Mouse (Mus musculus) embryonic facial prominence, embryonic 11.5 days (tissue): ENCODE data around the gene Zfp93. TPM values are rescaled to one million over a fixed set of nuclear protein-coding genes. Genes with fewer than 3 reads are reported as not detected.

ENCODE experiments used
- ATAC-seq: fragments of 200-750 bp; cut with Nextera tagmentation; replicated peaks from 2 replicates; pipeline ENCODE4 v1.8.0; 2017; ENCODE audit warnings: low read depth; ENCODE audit not compliant: insufficient number of reproducible peaks, low FRiP score, low TSS enrichment
- DNase-seq: peaks from one replicate; pipeline ENCODE4 v3.0.0-alpha.2; 2015; ENCODE audit warnings: low spot score
- H3K27ac ChIP-seq: fragments of 300-500 bp; sonication (generic); replicated peaks from 2 replicates; pipeline ENCODE4 v1.5.1; 2014; ENCODE audit warnings: mild to moderate bottlenecking, low read depth, low read length, control low read depth
- H3K27me3 ChIP-seq: fragments of 300-500 bp; sonication (generic); 2 replicates; pipeline ENCODE4 v1.6.1; 2014; ENCODE audit warnings: mild to moderate bottlenecking, low read length, moderate library complexity, mixed read lengths; ENCODE audit not compliant: control insufficient read depth, insufficient read depth
- H3K36me3 ChIP-seq: fragments of 300-500 bp; sonication (generic); replicated peaks from 2 replicates; pipeline ENCODE4 v1.6.1; 2014; ENCODE audit warnings: low read depth, mild to moderate bottlenecking, low read length, moderate library complexity, mixed read lengths; ENCODE audit not compliant: control insufficient read depth, insufficient read depth
- H3K4me1 ChIP-seq: fragments of 300-500 bp; sonication (generic); 2 replicates; pipeline ENCODE4 v1.6.1; 2014; ENCODE audit warnings: low read length, mixed read lengths; ENCODE audit not compliant: control insufficient read depth, insufficient read depth
- H3K4me2 ChIP-seq: fragments of 300-500 bp; sonication (generic); 2 replicates; pipeline ENCODE4 v1.6.1; 2014; ENCODE audit warnings: low read depth, mild to moderate bottlenecking, control low read depth, low read length, moderate library complexity
- H3K4me3 ChIP-seq: fragments of 300-500 bp; sonication (generic); 2 replicates; pipeline ENCODE4 v1.5.1; 2014; ENCODE audit warnings: low read depth, low read length, control low read depth
- H3K9ac ChIP-seq: fragments of 300-500 bp; sonication (generic); replicated peaks from 2 replicates; pipeline ENCODE4 v1.6.1; 2014; ENCODE audit warnings: mild to moderate bottlenecking, control low read depth, low read length
- H3K9me3 ChIP-seq: fragments of 300-500 bp; sonication (generic); replicated peaks from 2 replicates; pipeline ENCODE4 v1.6.1; 2016; ENCODE audit warnings: mild to moderate bottlenecking, low read length, inconsistent platforms, mixed read lengths; ENCODE audit not compliant: control insufficient read depth
- WGBS: fragments of 180-500 bp; shearing (Covaris S2); extraction: QIAGEN DNeasy Blood & Tissue Kit; methylation state at CpG from one replicate; pipeline ENCODE4 v1.1.7; 2014; 5-methylcytosine and 5-hydroxymethylcytosine counted together
- polyA plus RNA-seq: library from polyadenylated mRNA; unstranded; fragments of >200 nt; fragmentation: Nextera tagmentation; extraction: Ambion mirVana; gene quantifications from 2 replicates; pipeline ENCODE4 v1.2.1, GENCODE M21; 2014

The Zfp93 gene
- 9.8 and 11.7 TPM in 2 replicates for polyA plus RNA-seq

- Histone ChIP-seq H3K4me3 (peak within 1 kb of the TSS; percentile 58), H3K9me3 (no peaks in the 10 kb centered on the region), H3K4me2 (peak within 1 kb of the TSS; percentile 78), H3K27ac (no peak within 1 kb of the TSS; the same call in 1 of the 2 replicates), H3K27me3 (no peaks in the 10 kb centered on the region), H3K4me1 (no peaks in the 10 kb centered on the region), H3K9ac (peak within 1 kb of the TSS; percentile 88), H3K36me3 (peaks cover 9% of the 10 kb centered on the region)
- ATAC-seq (peak; percentile 92), DNase-seq (peak; percentile 96)
- WGBS: under 1% methylated on average over 12 of the region's 12 CpGs
Measured at GRCm38 (mm10) chr7:24270288-24270672, at the start of gene Zfp93. Zfp93 (plus strand) TSS chr7:24270420.

DNA sequence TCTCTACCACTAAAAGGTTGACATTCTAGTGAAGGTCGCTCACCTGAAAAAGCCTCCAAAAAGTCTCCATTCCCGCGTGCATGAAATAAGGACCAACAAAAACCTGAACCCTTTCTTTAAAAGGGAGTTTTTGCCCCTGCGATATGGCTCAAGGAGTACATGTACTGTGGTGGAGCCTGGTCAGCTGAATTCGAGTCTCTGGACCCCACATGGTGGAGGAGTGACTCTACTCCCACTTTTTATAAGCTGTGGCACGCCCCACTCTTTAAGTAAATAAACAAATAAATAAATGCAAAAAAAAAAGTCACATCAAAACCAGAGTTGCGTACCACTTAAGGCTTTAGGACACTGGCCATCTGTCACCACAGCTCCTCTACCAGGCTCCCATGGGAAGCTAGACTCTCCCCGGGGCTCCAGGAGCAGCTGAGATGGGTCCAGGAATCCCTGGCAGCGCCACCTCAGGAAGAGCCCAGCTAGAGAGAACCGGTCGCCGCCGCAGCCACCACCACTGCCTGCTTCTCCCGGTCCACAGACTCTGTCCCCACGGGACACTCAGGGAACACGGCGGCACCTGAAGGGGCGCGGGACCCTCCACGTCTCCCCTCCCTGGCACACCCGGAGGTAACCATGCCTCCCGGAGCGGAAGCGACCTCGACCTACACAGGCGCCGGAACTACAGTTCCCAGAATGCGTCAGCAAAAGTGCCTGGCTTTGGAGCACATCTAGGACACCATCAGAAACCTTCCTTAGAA is 33.0 kb upstream of the Zfp93 start, which contains the start of gene Zfp109:
Gene Zfp109 (minus strand): TSS at position 521 of the 752 bp plus-strand sequence.
- peak within 1 kb of the TSS; percentile 77 for H3K9ac ChIP-seq
- H3K27me3 ChIP-seq: no peaks in the 10 kb centered on the region
- 6% methylated on average over 28 of the region's 28 CpGs for WGBS
- H3K9me3 ChIP-seq: no peaks in the 10 kb centered on the region
- DNase-seq (peak; percentile 85), ATAC-seq (peak; percentile 87)
- no peaks in the 10 kb centered on the region for H3K4me1 ChIP-seq
- H3K36me3 ChIP-seq: no peaks in the 10 kb centered on the region; the same call in 1 of the 2 replicates
- H3K4me2 ChIP-seq: peak within 1 kb of the TSS; percentile 50
- H3K4me3 ChIP-seq: peak within 1 kb of the TSS; percentile 72
- H3K27ac ChIP-seq: no peak within 1 kb of the TSS

DNA sequence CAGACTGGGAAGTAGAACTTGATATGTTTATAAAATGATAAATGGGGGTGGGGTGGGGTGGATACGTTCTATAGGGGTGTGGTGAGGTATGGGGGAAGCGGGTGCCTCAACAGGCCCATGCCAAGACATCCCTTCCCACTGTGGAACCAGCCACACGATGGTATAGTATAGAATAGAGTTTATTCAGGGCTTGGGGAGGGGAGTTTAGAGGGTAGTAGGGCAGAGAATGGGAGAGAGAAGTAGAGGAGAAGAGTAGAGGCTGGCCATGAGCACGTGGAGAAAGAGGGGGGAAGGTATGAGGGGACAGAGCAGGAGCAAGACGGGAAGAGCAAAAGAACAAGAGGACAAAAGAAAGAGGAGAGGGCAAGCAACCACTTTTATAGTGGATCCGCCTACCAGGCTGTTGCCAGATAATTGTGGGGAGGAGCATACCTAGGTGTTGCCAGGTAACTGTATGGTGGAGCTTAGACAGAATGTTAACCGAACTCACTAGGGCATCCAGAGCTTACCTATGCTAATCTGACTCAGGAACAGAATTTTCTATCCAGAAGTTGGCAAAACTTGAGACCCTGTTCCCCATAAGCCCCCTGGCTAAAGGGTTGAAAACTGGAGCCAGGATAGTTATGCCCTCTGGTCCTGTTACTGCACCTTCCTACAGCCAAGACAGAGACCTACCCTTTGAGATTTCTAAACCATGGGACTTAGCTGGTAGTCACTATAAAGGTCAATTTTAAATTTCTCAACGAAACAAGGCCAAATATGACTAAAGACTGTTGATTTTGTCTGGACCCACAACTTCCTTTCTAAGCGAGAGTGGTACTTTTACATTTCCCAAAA is 16.2 kb upstream of the Zfp93 start:
- no peaks in the 10 kb centered on the region for H3K9me3 ChIP-seq
- H3K27me3 ChIP-seq: no peaks in the 10 kb centered on the region
- no peak overlapping the region for H3K4me3 ChIP-seq
- H3K9ac ChIP-seq: no peak overlapping the region; the same call in none of the 2 replicates
- DNase-seq: no peak
- H3K4me1 ChIP-seq: no peaks in the 10 kb centered on the region
- no peaks in the 10 kb centered on the region for H3K36me3 ChIP-seq
- peak overlapping the region; percentile 13; the same call in 1 of the 2 replicates for H3K4me2 ChIP-seq
- WGBS: 63% methylated on average over 9 of the region's 9 CpGs
- peak; percentile 57; the same call in 1 of the 2 replicates for ATAC-seq
- no peak overlapping the region for H3K27ac ChIP-seq

DNA sequence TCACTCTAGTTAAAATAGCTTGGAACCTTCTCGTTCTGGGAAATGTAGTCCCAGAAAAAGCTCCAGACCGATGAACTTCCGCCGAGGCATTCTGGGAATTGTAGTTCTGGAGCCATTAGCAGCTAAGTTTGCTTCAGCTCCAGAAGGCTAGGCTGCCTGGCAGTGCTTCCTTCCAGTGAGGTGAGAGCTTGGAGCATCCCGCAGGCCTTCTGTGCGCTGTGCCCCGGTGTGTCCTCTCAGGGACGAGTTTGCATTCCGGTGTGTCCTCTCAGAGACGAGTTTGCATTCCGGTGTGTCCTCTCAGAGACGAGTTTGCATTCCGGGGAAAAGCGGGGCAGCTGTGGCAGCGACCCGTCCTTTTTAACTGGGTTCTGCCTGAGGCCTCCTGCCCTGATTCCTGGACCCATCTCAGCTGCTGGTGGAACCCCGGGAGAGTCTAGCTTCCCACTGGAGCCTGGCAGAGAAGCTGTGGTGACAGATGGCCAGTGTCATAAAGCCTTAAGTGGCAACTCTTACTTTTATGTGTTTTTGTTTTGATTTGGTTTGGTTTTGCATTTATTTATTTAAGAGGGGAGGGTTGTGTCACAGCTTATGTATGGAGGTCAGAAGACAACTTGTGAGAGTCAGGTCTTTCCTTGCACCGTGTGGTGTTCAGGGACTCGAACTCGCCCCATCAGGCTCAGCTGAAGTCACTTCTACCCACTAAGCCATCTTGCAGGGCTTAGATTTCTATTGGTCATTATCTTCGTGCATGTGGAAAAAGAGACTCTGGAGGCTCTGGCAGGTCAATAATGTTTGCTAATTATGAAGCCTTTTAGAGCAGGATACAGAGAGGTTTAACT is 15.4 kb upstream of the Zfp93 start, which contains the start of gene Zfp108:
Gene Zfp108 (plus strand): TSS at position 162 of the 842 bp plus-strand sequence.
- Histone ChIP-seq H3K27ac (no peak within 1 kb of the TSS), H3K27me3 (no peaks in the 10 kb centered on the region), H3K9me3 (no peaks in the 10 kb centered on the region), H3K4me1 (no peaks in the 10 kb centered on the region), H3K4me3 (peak within 1 kb of the TSS; percentile 41), H3K9ac (peak within 1 kb of the TSS; percentile 61), H3K4me2 (peak within 1 kb of the TSS; percentile 57), H3K36me3 (no peaks in the 10 kb centered on the region)
- ATAC-seq: peak; percentile 87; the same call in 1 of the 2 replicates
- peak; percentile 96 for DNase-seq
- 20% methylated on average over 21 of the region's 21 CpGs for WGBS

DNA sequence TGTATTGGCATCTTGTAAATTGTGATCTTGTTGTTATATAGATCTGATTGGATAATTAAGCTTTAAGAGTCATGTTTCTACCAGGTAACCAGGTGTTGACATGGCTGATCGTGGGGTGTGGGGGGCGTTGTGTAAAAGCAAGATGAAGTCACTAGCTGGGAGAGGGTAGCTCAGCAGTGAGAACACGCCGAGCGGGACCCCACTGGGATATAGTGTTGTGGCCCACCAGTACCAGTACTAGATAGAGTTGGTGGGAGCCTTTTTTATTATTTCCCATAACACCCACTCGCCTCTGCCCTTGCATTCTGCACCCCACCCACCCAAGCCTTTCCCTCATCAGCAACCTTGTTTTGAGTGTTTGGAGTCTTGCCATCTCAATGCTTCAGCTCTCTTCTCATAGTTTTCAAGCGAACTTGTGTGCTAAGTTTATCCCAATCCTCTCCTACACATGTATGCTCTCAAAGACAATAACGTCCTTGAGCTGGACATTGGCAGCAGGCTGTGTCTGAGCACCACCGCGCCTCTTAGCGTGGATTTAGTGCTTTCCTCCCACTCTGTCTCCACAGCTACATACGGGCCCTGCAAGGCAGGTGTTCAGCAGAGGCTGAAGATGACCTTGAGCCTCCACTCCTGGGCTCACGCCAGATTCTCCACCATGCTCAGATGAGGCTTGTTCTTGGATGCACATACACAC is 10.8 kb upstream of the Zfp93 start:
- Histone ChIP-seq H3K27ac (no peak overlapping the region), H3K4me2 (no peak overlapping the region), H3K36me3 (no peaks in the 10 kb centered on the region), H3K9ac (no peak overlapping the region), H3K4me1 (no peaks in the 10 kb centered on the region), H3K27me3 (no peaks in the 10 kb centered on the region), H3K4me3 (no peak overlapping the region), H3K9me3 (no peaks in the 10 kb centered on the region)
- DNase-seq: no peak
- ATAC-seq: no peak
- WGBS: 90% methylated on average over 13 of the region's 13 CpGs

DNA sequence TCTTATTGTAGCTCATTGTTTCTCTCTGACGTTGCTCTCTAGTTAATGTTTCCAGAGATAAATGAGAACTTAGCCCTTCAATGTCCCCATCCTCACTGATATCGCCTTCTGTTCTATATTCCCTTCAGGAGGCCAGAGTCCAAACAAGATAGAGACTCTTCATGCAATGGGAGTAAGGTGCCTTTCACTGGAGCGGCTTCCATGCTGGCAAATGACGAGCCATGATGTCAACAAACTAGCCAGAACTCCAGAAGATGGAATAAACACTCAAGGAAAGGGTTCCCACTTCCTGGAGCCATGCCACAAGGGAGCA is 10.3 kb upstream of the Zfp93 start:
- Histone ChIP-seq H3K9me3 (no peaks in the 10 kb centered on the region), H3K4me1 (no peaks in the 10 kb centered on the region), H3K4me3 (no peak overlapping the region), H3K27ac (no peak overlapping the region), H3K4me2 (no peak overlapping the region), H3K36me3 (no peaks in the 10 kb centered on the region), H3K9ac (no peak overlapping the region), H3K27me3 (no peaks in the 10 kb centered on the region)
- no peak for DNase-seq
- ATAC-seq: no peak
- WGBS: 87% methylated on average over 4 of the region's 4 CpGs
